Mouse (Mus musculus): Measurements from ENCODE around the gene Exosc7. TPM values are rescaled to one million over a fixed set of nuclear protein-coding genes. Genes with fewer than 3 reads are reported as not detected.

Gene Exosc7
- polyA plus RNA-seq, 1 experiment from 2014 or later = 71.3 TPM

Other genes with a start within 250 kb of the Exosc7 start
- gene Zfp445, start 247.2 kb upstream of the Exosc7 start, polyA plus RNA-seq (2016; fragmentation: Nextera tagmentation; extraction: Ambion mirVana) = 59.0 and 60.3 TPM in 2 replicates
- gene Zkscan7, start 227.5 kb upstream of the Exosc7 start, polyA plus RNA-seq (2016; fragmentation: Nextera tagmentation; extraction: Ambion mirVana) = 2.5 and 2.8 TPM in 2 replicates
- 12.0 and 14.0 TPM in 2 replicates for gene Zfp105, start 190.1 kb upstream of the Exosc7 start, polyA plus RNA-seq (2016; fragmentation: Nextera tagmentation; extraction: Ambion mirVana)
- gene 1110059G10Rik, start 162.2 kb upstream of the Exosc7 start, polyA plus RNA-seq (2016; fragmentation: Nextera tagmentation; extraction: Ambion mirVana) = 21.8 and 23.2 TPM in 2 replicates
- 27.5 and 32.6 TPM in 2 replicates for gene Kif15, start 162.2 kb upstream of the Exosc7 start, polyA plus RNA-seq (2016; fragmentation: Nextera tagmentation; extraction: Ambion mirVana)
- gene Tmem42, start 91.9 kb upstream of the Exosc7 start, polyA plus RNA-seq (2016; fragmentation: Nextera tagmentation; extraction: Ambion mirVana) = 16.8 and 18.7 TPM in 2 replicates
- 0.33 and 0.60 TPM in 2 replicates for gene Tgm4, start 78.5 kb upstream of the Exosc7 start, polyA plus RNA-seq (2016; fragmentation: Nextera tagmentation; extraction: Ambion mirVana)
- 62.2 and 64.5 TPM in 2 replicates for gene Zdhhc3, start within 50 bp of the Exosc7 start, polyA plus RNA-seq (2016; fragmentation: Nextera tagmentation; extraction: Ambion mirVana)
- not detected in 2 replicates for gene Clec3b, start 37.7 kb downstream of the Exosc7 start, polyA plus RNA-seq (2016; fragmentation: Nextera tagmentation; extraction: Ambion mirVana)
- gene Cdcp1, start 102.8 kb downstream of the Exosc7 start, polyA plus RNA-seq (2016; fragmentation: Nextera tagmentation; extraction: Ambion mirVana) = 0.09 and 0.18 TPM in 2 replicates
- gene Tmem158, start 147.5 kb downstream of the Exosc7 start, polyA plus RNA-seq (2016; fragmentation: Nextera tagmentation; extraction: Ambion mirVana) = 5.1 and 8.1 TPM in 2 replicates